Mouse (Mus musculus): ENCODE measurements around the gene Nfe2l3. TPM values are rescaled to one million over a fixed set of nuclear protein-coding genes. Genes with fewer than 3 reads are reported as not detected.

Nfe2l3 gene
- polyA plus RNA-seq, 2 experiments: 0.11 to 0.20 TPM

GRCm38 (mm10) chr6:51457770-51458387 lies 25.4 kb downstream of the Nfe2l3 start:
- H3K4me1 ChIP-seq (replicated peaks; ENCODE audit: control insufficient read depth in 2 of 2, insufficient read depth in 2 of 2, low read length in 1 of 2): peaks cover 0 to 4% of the 10 kb centered on the region in 2 experiments; a peak in 1 of 4 replicates
- no peak overlapping the region for H3K27ac ChIP-seq
- no peak overlapping the region for H3K9ac ChIP-seq (replicated peaks)
- H3K36me3 ChIP-seq (replicated peaks; ENCODE audit: control insufficient read depth, insufficient read depth, low read depth): peaks cover 42% of the 10 kb centered on the region
- ATAC-seq (ENCODE audit: insufficient read depth) (no peak), DNase-seq (ENCODE audit: low read depth in 3 of 3, low spot score in 3 of 3) (no peak)
- H3K4me2 ChIP-seq (ENCODE audit: low read depth): no peak overlapping the region
- no peak for TF ChIP-seq CTCF (IDR thresholded peaks at IDR 0.05; ENCODE audit: low read depth)
- no peak for TF ChIP-seq EP300 (IDR thresholded peaks at IDR 0.05; ENCODE audit: low read depth)
- 60% methylated on average over 8 of the region's 8 CpGs for WGBS (ENCODE audit: insufficient replicate concordance)
- no peaks in the 10 kb centered on the region for H3K9me3 ChIP-seq (ENCODE audit: control insufficient read depth, low read length)
- no peak overlapping the region for H3K4me3 ChIP-seq (ENCODE audit: insufficient read depth in 1 of 2, low read depth in 2 of 2, low read length in 2 of 2)
- H3K27me3 ChIP-seq (ENCODE audit: control insufficient read depth, insufficient read depth, low read length): no peaks in the 10 kb centered on the region

- ATAC-seq (ENCODE audit: insufficient read depth): peak; percentile 17; the same call in 1 of the 2 replicates
Measured at GRCm38 (mm10) chr6:51458925-51459312, 26.4 kb downstream of the Nfe2l3 start.

GRCm38 (mm10) chr6:51459313-51460020 lies 27.0 kb downstream of the Nfe2l3 start:
- H3K27ac ChIP-seq: no peak overlapping the region
- WGBS (ENCODE audit: insufficient replicate concordance): 51% methylated on average over 5 of the region's 5 CpGs

More at GRCm38 (mm10) chr6:51458925-51459312, 26.4 kb downstream of the Nfe2l3 start:
- peaks cover 0 to 4% of the 10 kb centered on the region in 2 experiments; a peak in 1 of 4 replicates for H3K4me1 ChIP-seq (replicated peaks; ENCODE audit: control insufficient read depth in 2 of 2, insufficient read depth in 2 of 2, low read length in 1 of 2)
- no peak overlapping the region for H3K4me2 ChIP-seq (ENCODE audit: low read depth)
- no peaks in the 10 kb centered on the region for H3K27me3 ChIP-seq (ENCODE audit: control insufficient read depth, insufficient read depth, low read length)
- peaks cover 52% of the 10 kb centered on the region for H3K36me3 ChIP-seq (replicated peaks; ENCODE audit: control insufficient read depth, insufficient read depth, low read depth)
- H3K27ac ChIP-seq: no peak overlapping the region
- H3K9me3 ChIP-seq (ENCODE audit: control insufficient read depth, low read length): no peaks in the 10 kb centered on the region
- no peak overlapping the region for H3K9ac ChIP-seq (replicated peaks)
- no peak for DNase-seq (ENCODE audit: low read depth in 3 of 3, low spot score in 3 of 3)
- no peak overlapping the region for H3K4me3 ChIP-seq (ENCODE audit: insufficient read depth in 1 of 2, low read depth in 2 of 2, low read length in 2 of 2)
- 26% methylated on average over 2 of the region's 2 CpGs for WGBS (ENCODE audit: insufficient replicate concordance)
- no peak for TF ChIP-seq EP300 (IDR thresholded peaks at IDR 0.05; ENCODE audit: low read depth)
- TF ChIP-seq CTCF (IDR thresholded peaks at IDR 0.05; ENCODE audit: low read depth): no peak

GRCm38 (mm10) chr6:51460021-51460360 lies 27.5 kb downstream of the Nfe2l3 start:
- whole genome bisulfite sequencing (ENCODE audit: insufficient replicate concordance): 73% methylated on average over 4 of the region's 4 CpGs
- peaks cover 0 to 3% of the 10 kb centered on the region in 2 experiments; a peak in 1 of 4 replicates for H3K4me1 ChIP-seq (replicated peaks; ENCODE audit: control insufficient read depth in 2 of 2, insufficient read depth in 2 of 2, low read length in 1 of 2)
- no peaks in the 10 kb centered on the region for H3K9me3 ChIP-seq (ENCODE audit: control insufficient read depth, low read length)
- H3K27ac ChIP-seq: no peak overlapping the region
- ATAC-seq (ENCODE audit: insufficient read depth) (no peak), DNase-seq (ENCODE audit: low read depth in 3 of 3, low spot score in 3 of 3) (no peak)
- no peak overlapping the region for H3K4me3 ChIP-seq (ENCODE audit: insufficient read depth in 1 of 2, low read depth in 2 of 2, low read length in 2 of 2)
- H3K4me2 ChIP-seq (ENCODE audit: low read depth): no peak overlapping the region
- H3K36me3 ChIP-seq (replicated peaks; ENCODE audit: control insufficient read depth, insufficient read depth, low read depth): peaks cover 62% of the 10 kb centered on the region
- H3K27me3 ChIP-seq (ENCODE audit: control insufficient read depth, insufficient read depth, low read length): no peaks in the 10 kb centered on the region
- TF ChIP-seq CTCF (IDR thresholded peaks at IDR 0.05; ENCODE audit: low read depth) (no peak), EP300 (IDR thresholded peaks at IDR 0.05; ENCODE audit: low read depth) (no peak)
- no peak overlapping the region for H3K9ac ChIP-seq (replicated peaks)

More at GRCm38 (mm10) chr6:51459313-51460020, 27.0 kb downstream of the Nfe2l3 start:
- H3K4me2 ChIP-seq (ENCODE audit: low read depth): no peak overlapping the region
- H3K4me3 ChIP-seq (ENCODE audit: insufficient read depth in 1 of 2, low read depth in 2 of 2, low read length in 2 of 2): no peak overlapping the region
- TF ChIP-seq EP300 (IDR thresholded peaks at IDR 0.05; ENCODE audit: low read depth) (no peak), CTCF (IDR thresholded peaks at IDR 0.05; ENCODE audit: low read depth) (no peak)
- H3K4me1 ChIP-seq (replicated peaks; ENCODE audit: control insufficient read depth in 2 of 2, insufficient read depth in 2 of 2, low read length in 1 of 2): peaks cover 0 to 4% of the 10 kb centered on the region in 2 experiments; a peak in 1 of 4 replicates
- no peaks in the 10 kb centered on the region for H3K9me3 ChIP-seq (ENCODE audit: control insufficient read depth, low read length)
- no peaks in the 10 kb centered on the region for H3K27me3 ChIP-seq (ENCODE audit: control insufficient read depth, insufficient read depth, low read length)
- peak; percentile 38; the same call in 1 of the 2 replicates for ATAC-seq (ENCODE audit: insufficient read depth)
- DNase-seq (ENCODE audit: low read depth in 3 of 3, low spot score in 3 of 3): no peak
- H3K36me3 ChIP-seq (replicated peaks; ENCODE audit: control insufficient read depth, insufficient read depth, low read depth): peaks cover 57% of the 10 kb centered on the region
- no peak overlapping the region for H3K9ac ChIP-seq (replicated peaks)

- Histone ChIP-seq H3K9me3 (ENCODE audit: control insufficient read depth, low read length) (no peaks in the 10 kb centered on the region), H3K4me1 (replicated peaks; ENCODE audit: control insufficient read depth in 2 of 2, insufficient read depth in 2 of 2, low read length in 1 of 2) (no peaks in the 10 kb centered on the region; a peak in 1 of 4 replicates), H3K4me2 (ENCODE audit: low read depth) (no peak overlapping the region), H3K27me3 (ENCODE audit: control insufficient read depth, insufficient read depth, low read length) (no peaks in the 10 kb centered on the region), H3K36me3 (replicated peaks; ENCODE audit: control insufficient read depth, insufficient read depth, low read depth) (peaks cover 66% of the 10 kb centered on the region), H3K4me3 (ENCODE audit: insufficient read depth in 1 of 2, low read depth in 2 of 2, low read length in 2 of 2) (no peak overlapping the region), H3K9ac (replicated peaks) (no peak overlapping the region), H3K27ac (no peak overlapping the region)
- no peak for ATAC-seq (ENCODE audit: insufficient read depth)
- TF ChIP-seq EP300 (IDR thresholded peaks at IDR 0.05; ENCODE audit: low read depth) (no peak), CTCF (IDR thresholded peaks at IDR 0.05; ENCODE audit: low read depth) (no peak)
- DNase-seq (ENCODE audit: low read depth in 3 of 3, low spot score in 3 of 3): no peak
- 80% methylated on average over 3 of the region's 3 CpGs for WGBS (ENCODE audit: insufficient replicate concordance)
Measured at GRCm38 (mm10) chr6:51460363-51460762, 27.9 kb downstream of the Nfe2l3 start.

Data from liver, embryonic 14.5 days (tissue).